Mouse (Mus musculus): ENCODE measurements around the gene Ascc1.

DNA sequence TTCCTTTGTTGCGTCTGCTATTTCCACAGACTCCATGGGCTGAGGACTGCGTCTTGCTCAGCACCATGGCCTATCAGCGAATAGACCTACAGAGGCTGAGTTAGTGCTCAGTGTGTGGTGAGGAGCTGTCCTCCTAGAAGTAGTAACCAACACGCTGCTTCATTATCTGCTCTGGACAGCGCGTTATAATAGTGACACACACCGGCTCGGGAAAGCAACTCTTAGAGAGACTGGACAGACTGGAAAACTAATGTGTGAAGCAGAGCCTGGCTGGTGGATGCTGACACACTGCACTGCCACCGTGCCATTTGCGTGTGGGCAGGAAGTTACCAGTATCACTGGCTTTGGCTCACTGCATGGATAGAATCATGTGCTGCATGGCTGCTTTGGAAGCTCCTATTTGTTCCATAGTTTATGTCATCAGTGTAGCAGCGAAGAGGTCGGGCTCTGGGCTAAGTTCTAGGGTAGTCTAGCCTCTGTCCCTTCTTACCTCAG, 20.2 kb upstream of the Ascc1 start:
- TF ChIP-seq CTCF (IDR thresholded peaks at IDR 0.05; ENCODE audit: borderline replicate concordance, insufficient read depth, low read length) (no peak), POLR2A (IDR thresholded peaks at IDR 0.05; ENCODE audit: low read depth, low read length) (no peak)

Data from embryonic fibroblast, embryonic 13.5 days (primary cell).